Mouse (Mus musculus): ENCODE results near the gene Tshz2. TPM values are rescaled to one million over a fixed set of nuclear protein-coding genes. Genes with fewer than 3 reads are reported as not detected.
A peak's percentile ranks its signal among the peaks of the same experiment; 100 is the strongest.

The Tshz2 gene
- polyA plus RNA-seq, 1 experiment from 2014 or later: 32.0 TPM

GRCm38 (mm10) chr2:169597357-169597756, 35.5 kb upstream of the Tshz2 start:
- Histone ChIP-seq H3K4me3 (ENCODE audit: low read length) (no peak overlapping the region), H3K27ac (ENCODE audit: low read depth, low read length) (no peak overlapping the region), H3K4me1 (ENCODE audit: control insufficient read depth, insufficient read depth, low read depth, low read length) (no peaks in the 10 kb centered on the region), H3K36me3 (ENCODE audit: control insufficient read depth, insufficient read depth, low read length) (no peaks in the 10 kb centered on the region), H3K9me3 (ENCODE audit: control insufficient read depth, low read length) (no peaks in the 10 kb centered on the region), H3K9ac (ENCODE audit: low read depth, low read length) (no peak overlapping the region), H3K4me2 (ENCODE audit: low read length) (no peak overlapping the region), H3K27me3 (replicated peaks; ENCODE audit: control insufficient read depth, insufficient read depth, low read length) (no peaks in the 10 kb centered on the region)
- 36% methylated on average over 6 of the region's 6 CpGs for WGBS
- ATAC-seq: no peak

DNA sequence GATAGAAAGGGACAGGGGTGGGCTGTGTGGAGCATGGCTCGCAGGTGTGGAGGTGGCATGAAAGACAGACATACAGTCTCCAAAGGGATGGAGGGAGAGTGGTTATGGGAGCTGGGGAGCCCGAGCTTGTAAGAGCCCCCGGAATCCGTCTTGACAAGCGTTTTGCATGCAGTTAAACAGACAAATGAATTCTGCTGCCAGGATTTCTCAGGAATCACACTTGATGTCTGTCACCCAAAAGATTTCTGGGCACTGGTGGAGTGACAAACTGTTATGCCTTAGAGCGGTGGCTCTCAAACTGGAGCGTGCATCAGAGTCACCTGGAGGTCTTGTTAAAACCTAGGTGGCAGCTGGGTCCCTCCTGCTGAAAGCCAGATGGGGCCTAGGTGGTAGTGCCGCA, 34.8 kb upstream of the Tshz2 start:
- no peak overlapping the region for H3K27ac ChIP-seq (ENCODE audit: low read depth, low read length)
- no peaks in the 10 kb centered on the region for H3K36me3 ChIP-seq (ENCODE audit: control insufficient read depth, insufficient read depth, low read length)
- WGBS: 82% methylated on average over 8 of the region's 8 CpGs
- H3K4me1 ChIP-seq (ENCODE audit: control insufficient read depth, insufficient read depth, low read depth, low read length): no peaks in the 10 kb centered on the region
- no peak overlapping the region for H3K9ac ChIP-seq (ENCODE audit: low read depth, low read length)
- H3K4me2 ChIP-seq (ENCODE audit: low read length): no peak overlapping the region
- no peaks in the 10 kb centered on the region for H3K9me3 ChIP-seq (ENCODE audit: control insufficient read depth, low read length)
- H3K27me3 ChIP-seq (replicated peaks; ENCODE audit: control insufficient read depth, insufficient read depth, low read length): no peaks in the 10 kb centered on the region
- no peak overlapping the region for H3K4me3 ChIP-seq (ENCODE audit: low read length)
- no peak for ATAC-seq

DNA sequence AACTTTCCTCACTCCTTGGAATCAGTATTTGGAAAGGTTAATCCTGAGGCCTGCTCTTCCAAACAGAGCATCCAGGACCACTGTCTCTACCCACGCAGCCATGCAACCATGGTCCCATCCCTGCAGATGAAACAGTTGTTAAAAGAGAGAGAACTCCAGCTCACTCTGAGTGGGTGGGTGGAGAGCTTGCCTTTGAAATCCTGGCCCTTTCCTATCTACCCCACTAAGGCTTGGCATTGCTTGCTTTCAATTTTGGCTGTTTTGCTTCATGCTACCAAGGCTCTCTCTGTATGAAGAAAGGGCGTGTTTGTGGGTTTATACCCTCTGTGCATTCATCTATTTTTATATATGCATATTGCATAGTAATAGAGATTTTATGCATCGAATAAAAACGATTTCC, 33.2 kb upstream of the Tshz2 start:
- no peaks in the 10 kb centered on the region for H3K4me1 ChIP-seq (ENCODE audit: control insufficient read depth, insufficient read depth, low read depth, low read length)
- no peaks in the 10 kb centered on the region for H3K9me3 ChIP-seq (ENCODE audit: control insufficient read depth, low read length)
- H3K4me3 ChIP-seq (ENCODE audit: low read length): no peak overlapping the region
- H3K27me3 ChIP-seq (replicated peaks; ENCODE audit: control insufficient read depth, insufficient read depth, low read length): no peaks in the 10 kb centered on the region
- H3K27ac ChIP-seq (ENCODE audit: low read depth, low read length): peak overlapping the region; percentile 9; the same call in 1 of the 2 replicates
- 83% methylated on average over 4 of the region's 4 CpGs for WGBS
- no peak for ATAC-seq
- H3K4me2 ChIP-seq (ENCODE audit: low read length): no peak overlapping the region
- no peaks in the 10 kb centered on the region for H3K36me3 ChIP-seq (ENCODE audit: control insufficient read depth, insufficient read depth, low read length)
- no peak overlapping the region for H3K9ac ChIP-seq (ENCODE audit: low read depth, low read length)

- no peak for ATAC-seq
- no peak overlapping the region for H3K27ac ChIP-seq (ENCODE audit: low read depth, low read length)
- no peaks in the 10 kb centered on the region for H3K36me3 ChIP-seq (ENCODE audit: control insufficient read depth, insufficient read depth, low read length)
- H3K9me3 ChIP-seq (ENCODE audit: control insufficient read depth, low read length): no peaks in the 10 kb centered on the region
- H3K27me3 ChIP-seq (replicated peaks; ENCODE audit: control insufficient read depth, insufficient read depth, low read length): no peaks in the 10 kb centered on the region
- H3K9ac ChIP-seq (ENCODE audit: low read depth, low read length): no peak overlapping the region
- no peak overlapping the region for H3K4me2 ChIP-seq (ENCODE audit: low read length)
- no peak overlapping the region for H3K4me3 ChIP-seq (ENCODE audit: low read length)
- 69% methylated on average over 6 of the region's 6 CpGs for WGBS
- H3K4me1 ChIP-seq (ENCODE audit: control insufficient read depth, insufficient read depth, low read depth, low read length): no peaks in the 10 kb centered on the region
Measured at GRCm38 (mm10) chr2:169600163-169600562, 32.6 kb upstream of the Tshz2 start.

- H3K4me1 ChIP-seq (ENCODE audit: control insufficient read depth, insufficient read depth, low read depth, low read length): peaks cover 4% of the 10 kb centered on the region; the same call in 1 of the 2 replicates
- no peak overlapping the region for H3K4me2 ChIP-seq (ENCODE audit: low read length)
- H3K4me3 ChIP-seq (ENCODE audit: low read length): no peak overlapping the region
- H3K27me3 ChIP-seq (replicated peaks; ENCODE audit: control insufficient read depth, insufficient read depth, low read length): no peaks in the 10 kb centered on the region
- H3K36me3 ChIP-seq (ENCODE audit: control insufficient read depth, insufficient read depth, low read length): no peaks in the 10 kb centered on the region
- H3K9ac ChIP-seq (ENCODE audit: low read depth, low read length): no peak overlapping the region
- no peak overlapping the region for H3K27ac ChIP-seq (ENCODE audit: low read depth, low read length)
- H3K9me3 ChIP-seq (ENCODE audit: control insufficient read depth, low read length): no peaks in the 10 kb centered on the region
- ATAC-seq: no peak
- 66% methylated on average over 13 of the region's 13 CpGs for WGBS
Measured at GRCm38 (mm10) chr2:169606901-169607678, 25.7 kb upstream of the Tshz2 start.

DNA sequence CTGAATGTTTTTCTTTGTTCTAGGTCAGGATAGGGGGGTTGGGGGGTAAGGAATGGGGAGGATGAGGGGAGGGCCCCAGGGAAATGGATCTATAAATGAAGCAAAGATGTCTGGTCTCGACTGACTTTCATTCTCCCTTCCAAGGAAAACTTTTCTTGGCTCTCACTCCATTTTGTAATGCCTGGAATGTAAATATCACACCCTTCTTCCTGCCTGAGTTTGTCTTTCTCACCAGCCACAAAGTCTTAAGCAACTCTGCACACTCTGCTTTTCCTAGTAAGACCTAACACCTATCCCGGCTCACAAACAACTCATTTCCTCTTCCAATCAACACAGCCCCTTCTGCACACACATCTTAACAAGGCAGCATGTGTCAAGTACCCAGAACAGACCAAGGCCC, 25.0 kb upstream of the Tshz2 start:
- Histone ChIP-seq H3K27me3 (replicated peaks; ENCODE audit: control insufficient read depth, insufficient read depth, low read length) (no peaks in the 10 kb centered on the region), H3K9ac (ENCODE audit: low read depth, low read length) (no peak overlapping the region), H3K4me2 (ENCODE audit: low read length) (no peak overlapping the region), H3K4me1 (ENCODE audit: control insufficient read depth, insufficient read depth, low read depth, low read length) (peaks cover 4% of the 10 kb centered on the region; the same call in 1 of the 2 replicates), H3K36me3 (ENCODE audit: control insufficient read depth, insufficient read depth, low read length) (no peaks in the 10 kb centered on the region), H3K4me3 (ENCODE audit: low read length) (no peak overlapping the region), H3K27ac (ENCODE audit: low read depth, low read length) (no peak overlapping the region), H3K9me3 (ENCODE audit: control insufficient read depth, low read length) (no peaks in the 10 kb centered on the region)
- ATAC-seq: no peak
- 66% methylated on average over 2 of the region's 2 CpGs for WGBS

- no peak for ATAC-seq
- Histone ChIP-seq H3K9ac (ENCODE audit: low read depth, low read length) (no peak overlapping the region), H3K27me3 (replicated peaks; ENCODE audit: control insufficient read depth, insufficient read depth, low read length) (no peaks in the 10 kb centered on the region), H3K4me3 (ENCODE audit: low read length) (no peak overlapping the region), H3K27ac (ENCODE audit: low read depth, low read length) (no peak overlapping the region), H3K4me1 (ENCODE audit: control insufficient read depth, insufficient read depth, low read depth, low read length) (peaks cover 4% of the 10 kb centered on the region; the same call in 1 of the 2 replicates), H3K4me2 (ENCODE audit: low read length) (peak overlapping the region; percentile 16; the same call in 1 of the 2 replicates), H3K9me3 (ENCODE audit: control insufficient read depth, low read length) (no peaks in the 10 kb centered on the region), H3K36me3 (ENCODE audit: control insufficient read depth, insufficient read depth, low read length) (no peaks in the 10 kb centered on the region)
- WGBS: 45% methylated on average over 13 of the region's 13 CpGs
Measured at GRCm38 (mm10) chr2:169609956-169610355, 22.9 kb upstream of the Tshz2 start.

GRCm38 (mm10) chr2:169610882-169611281, 21.9 kb upstream of the Tshz2 start:
- no peak overlapping the region for H3K9ac ChIP-seq (ENCODE audit: low read depth, low read length)
- no peaks in the 10 kb centered on the region for H3K9me3 ChIP-seq (ENCODE audit: control insufficient read depth, low read length)
- 73% methylated on average over 8 of the region's 8 CpGs for WGBS
- no peak overlapping the region for H3K27ac ChIP-seq (ENCODE audit: low read depth, low read length)
- no peak overlapping the region for H3K4me2 ChIP-seq (ENCODE audit: low read length)
- no peaks in the 10 kb centered on the region for H3K36me3 ChIP-seq (ENCODE audit: control insufficient read depth, insufficient read depth, low read length)
- no peaks in the 10 kb centered on the region for H3K27me3 ChIP-seq (replicated peaks; ENCODE audit: control insufficient read depth, insufficient read depth, low read length)
- no peak overlapping the region for H3K4me3 ChIP-seq (ENCODE audit: low read length)
- ATAC-seq: no peak
- H3K4me1 ChIP-seq (ENCODE audit: control insufficient read depth, insufficient read depth, low read depth, low read length): peaks cover 4% of the 10 kb centered on the region; the same call in 1 of the 2 replicates

DNA sequence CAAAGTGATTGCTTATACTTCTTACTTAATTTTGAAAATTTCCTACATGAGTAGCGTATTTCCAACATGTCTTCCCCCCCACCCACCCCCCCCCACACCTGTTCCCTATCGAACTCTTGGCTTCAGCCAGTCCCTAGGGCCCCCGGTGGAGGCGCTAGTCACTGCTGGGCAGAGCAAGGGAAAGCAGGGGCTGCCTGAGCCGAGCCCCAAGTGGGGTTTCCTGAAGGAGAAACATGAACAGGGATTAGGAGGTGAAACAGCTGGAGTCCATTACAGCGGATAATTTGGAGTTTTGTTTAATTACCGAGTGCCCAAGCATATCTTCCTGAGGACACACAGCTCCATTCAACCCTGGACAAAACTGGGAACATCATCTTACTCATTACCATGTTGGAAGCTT, 21.3 kb upstream of the Tshz2 start:
- H3K27me3 ChIP-seq (replicated peaks; ENCODE audit: control insufficient read depth, insufficient read depth, low read length): no peaks in the 10 kb centered on the region
- H3K4me3 ChIP-seq (ENCODE audit: low read length): no peak overlapping the region
- H3K27ac ChIP-seq (ENCODE audit: low read depth, low read length): no peak overlapping the region
- no peaks in the 10 kb centered on the region for H3K9me3 ChIP-seq (ENCODE audit: control insufficient read depth, low read length)
- H3K4me2 ChIP-seq (ENCODE audit: low read length): no peak overlapping the region
- H3K9ac ChIP-seq (ENCODE audit: low read depth, low read length): no peak overlapping the region
- 28% methylated on average over 7 of the region's 7 CpGs for WGBS
- H3K36me3 ChIP-seq (ENCODE audit: control insufficient read depth, insufficient read depth, low read length): no peaks in the 10 kb centered on the region
- H3K4me1 ChIP-seq (ENCODE audit: control insufficient read depth, insufficient read depth, low read depth, low read length): peaks cover 4% of the 10 kb centered on the region; the same call in 1 of the 2 replicates
- no peak for ATAC-seq
